Mouse (Mus musculus): ENCODE data around the gene Lhx4.

DNA sequence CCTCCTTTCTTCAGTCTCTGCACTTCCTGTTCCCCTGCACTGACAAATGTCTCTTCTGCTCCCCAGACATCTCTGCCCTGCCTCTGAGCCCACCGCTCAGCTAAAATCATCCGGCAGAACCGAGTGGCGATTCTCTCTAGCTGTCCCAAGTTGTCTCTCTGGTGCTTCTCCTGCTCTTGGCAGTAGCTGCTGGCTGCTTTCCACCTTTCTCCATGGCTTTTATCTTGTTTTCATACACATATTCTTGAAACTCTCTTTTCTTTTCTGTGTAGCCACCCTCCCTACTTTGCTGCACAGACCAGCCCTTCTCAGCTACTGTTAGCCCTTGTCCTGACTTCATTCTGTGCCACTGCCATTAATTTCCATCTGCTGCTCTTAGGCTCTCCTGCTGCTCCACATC, 45.9 kb upstream of the Lhx4 start:
- TF ChIP-seq POLR2A (IDR thresholded peaks at IDR 0.05; ENCODE audit: extremely low read depth, insufficient read depth, low read length): no peak
- TF ChIP-seq CTCF (IDR thresholded peaks at IDR 0.05; ENCODE audit: low read depth, low read length): no peak

Measured in liver, adult 2 months (tissue).